Mouse (Mus musculus) gastrocnemius, postnatal 10 days (tissue): ENCODE results near the gene Adcy10. TPM values are rescaled to one million over a fixed set of nuclear protein-coding genes. Genes with fewer than 3 reads are reported as not detected.

Experiments
- DNase-seq: peaks from one replicate; pipeline ENCODE4 v3.0.0; 2021; ENCODE audit warnings: mixed read lengths
- long read RNA-seq, 2 experiments: library from polyadenylated mRNA; stranded (forward); transcript quantifications; one replicate each; pipeline ENCODE4 v2.0.0; 2021
- total RNA-seq, 2 experiments: library from RNA; stranded (reverse); gene quantifications; 2 replicates each; pipeline ENCODE4 v1.2.3; 2021

The Adcy10 gene
- under 1 TPM in 1 of 2 experiments, not detected in 1; 0.12 TPM for total RNA-seq
- long read RNA-seq, experiment 1: 0 reads
- long read RNA-seq, experiment 2: 0 reads

GRCm38 (mm10) chr1:165484688-165485233, at the start of gene Adcy10:
Gene Adcy10, plus strand, starts transcription at chr1:165485183.
- no peak for DNase-seq

- no peak for DNase-seq
These were observed 46.5 kb upstream of the Adcy10 start for GRCm38 (mm10) chr1:165438289-165439021.

- no peak for DNase-seq
These were observed 44.2 kb upstream of the Adcy10 start for GRCm38 (mm10) chr1:165440788-165441187.

GRCm38 (mm10) chr1:165441201-165441600, 43.8 kb upstream of the Adcy10 start:
- no peak for DNase-seq

- no peak for DNase-seq
These were observed 43.3 kb upstream of the Adcy10 start for GRCm38 (mm10) chr1:165441719-165442118.

- no peak for DNase-seq
These were observed 25.9 kb upstream of the Adcy10 start for GRCm38 (mm10) chr1:165459041-165459502.

- peak; percentile 67 for DNase-seq
These were observed 25.3 kb upstream of the Adcy10 start for GRCm38 (mm10) chr1:165459503-165460181.

- peak; percentile 100 for DNase-seq
These were observed 24.6 kb upstream of the Adcy10 start, which contains the start of the genes Dcaf6 and Mpc2 for GRCm38 (mm10) chr1:165460360-165460800. Gene Dcaf6, minus strand, starts transcription at chr1:165460475. Gene Mpc2, plus strand, starts transcription at chr1:165460637.

- DNase-seq: peak; percentile 97
These were observed 24.1 kb upstream of the Adcy10 start for GRCm38 (mm10) chr1:165460801-165461377.

- DNase-seq: no peak
These were observed 23.3 kb upstream of the Adcy10 start for GRCm38 (mm10) chr1:165461681-165462080.

GRCm38 (mm10) chr1:165462861-165463260, 22.1 kb upstream of the Adcy10 start:
- no peak for DNase-seq

GRCm38 (mm10) chr1:165464574-165464973, 20.4 kb upstream of the Adcy10 start:
- no peak for DNase-seq

- DNase-seq: no peak
These were observed 16.0 kb upstream of the Adcy10 start for GRCm38 (mm10) chr1:165468971-165469370.

- no peak for DNase-seq
These were observed 15.3 kb upstream of the Adcy10 start for GRCm38 (mm10) chr1:165469717-165470116.

GRCm38 (mm10) chr1:165471490-165471889, 13.5 kb upstream of the Adcy10 start:
- no peak for DNase-seq

GRCm38 (mm10) chr1:165486108-165486507, 1.1 kb downstream of the Adcy10 start:
- no peak for DNase-seq

- no peak for DNase-seq
These were observed 4.2 kb downstream of the Adcy10 start for GRCm38 (mm10) chr1:165489197-165489596.

GRCm38 (mm10) chr1:165498856-165499255, 13.9 kb downstream of the Adcy10 start:
- DNase-seq: no peak

- peak; percentile 12 for DNase-seq
These were observed 18.5 kb downstream of the Adcy10 start for GRCm38 (mm10) chr1:165503307-165504024.

- no peak for DNase-seq
These were observed 21.3 kb downstream of the Adcy10 start for GRCm38 (mm10) chr1:165506303-165506702.

GRCm38 (mm10) chr1:165510161-165510560, 25.2 kb downstream of the Adcy10 start:
- DNase-seq: no peak

GRCm38 (mm10) chr1:165520716-165521115, 35.7 kb downstream of the Adcy10 start:
- DNase-seq: no peak
